8 mouse cellular contexts compared by ENCODE assay signal in the genomic region with DNA sequence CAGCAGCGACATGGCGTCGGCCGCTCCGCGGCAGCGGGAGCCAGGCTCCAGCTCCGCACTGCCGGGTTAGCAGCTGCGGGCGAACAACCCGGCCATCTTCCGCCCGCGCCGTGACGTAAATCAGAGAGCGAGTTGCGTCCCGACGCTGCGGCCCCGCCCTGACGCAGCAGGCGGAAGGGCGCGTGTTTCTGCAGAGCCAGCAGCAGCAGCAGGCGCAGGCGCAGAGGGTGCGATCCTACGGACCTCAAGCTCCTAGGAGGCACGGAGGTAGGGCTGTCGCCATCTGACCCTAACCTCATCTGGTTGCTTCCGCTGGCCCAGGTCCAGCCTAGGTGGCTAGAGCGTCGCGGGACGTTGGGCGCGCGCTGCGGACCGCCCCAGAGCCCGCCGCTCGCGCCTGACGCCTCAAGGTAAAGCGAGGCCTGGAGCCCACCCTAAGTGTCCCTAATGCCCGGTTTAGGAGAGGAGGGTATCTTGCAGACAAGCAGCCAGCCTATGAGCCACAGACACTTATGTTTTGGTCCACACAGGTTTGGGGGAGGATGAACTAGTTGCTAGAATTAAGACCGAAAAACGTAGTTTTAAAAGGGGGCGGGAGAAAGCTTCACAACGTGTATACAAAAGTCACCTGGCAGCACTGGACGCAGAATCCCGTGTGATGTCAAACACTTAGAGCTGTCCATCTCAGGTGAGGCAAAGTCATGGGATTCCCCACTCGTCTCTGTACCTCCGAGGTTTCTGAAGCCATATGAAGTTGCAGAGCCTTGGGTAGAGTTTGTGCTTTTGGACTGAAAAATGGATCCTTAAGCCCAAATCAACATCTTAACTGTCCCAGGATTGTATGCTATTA. TPM values are rescaled to one million over a fixed set of nuclear protein-coding genes. Genes with fewer than 3 reads are reported as not detected.
A peak's percentile ranks its signal among the peaks of the same experiment; 100 is the strongest.
DNase-seq lines count a peak whose midpoint lies in the region; ATAC-seq and TF ChIP-seq lines count a peak whose summit lies in the region.

A gene (minus strand): TSS at position 122 of the 850 bp plus-strand sequence.
A gene (plus strand): TSS at position 137 of the 850 bp plus-strand sequence.

- H3K4me2 ChIP-seq in kidney, embryonic 14.5 days (replicated peaks; ENCODE audit: low read depth, low read length) = peak within 1 kb of the TSS; percentile 89
- peak within 1 kb of the TSS; percentile 66 for H3K4me2 ChIP-seq in limb, embryonic 15.5 days

- peak within 1 kb of the TSS; percentile 93 for H3K9ac ChIP-seq in kidney, embryonic 14.5 days (ENCODE audit: low read depth, low read length)
- peak within 1 kb of the TSS; percentile 89 for H3K9ac ChIP-seq in limb, embryonic 15.5 days

- no peak for TF ChIP-seq CTCF in bone marrow macrophage, adult 2 months (IDR thresholded peaks at IDR 0.05; ENCODE audit: low read depth, low read length)
- TF ChIP-seq CTCF in embryonic fibroblast, embryonic 13.5 days (IDR thresholded peaks at IDR 0.05; ENCODE audit: borderline replicate concordance, insufficient read depth, low read length) = no peak

- peak within 1 kb of the TSS; percentile 89 for H3K4me3 ChIP-seq in bone marrow macrophage, adult 2 months (ENCODE audit: insufficient read depth, low read length)
- H3K4me3 ChIP-seq in embryonic fibroblast, embryonic 13.5 days (ENCODE audit: insufficient read depth, low read length) = peak within 1 kb of the TSS; percentile 76
- peak within 1 kb of the TSS; percentile 95 for H3K4me3 ChIP-seq in kidney, embryonic 14.5 days (ENCODE audit: low read length)
- H3K4me3 ChIP-seq in limb, embryonic 15.5 days = peak within 1 kb of the TSS; percentile 88

- no peaks in the 10 kb centered on the region for H3K36me3 ChIP-seq in kidney, embryonic 14.5 days (ENCODE audit: control insufficient read depth, insufficient read depth, low read length)
- H3K36me3 ChIP-seq in limb, embryonic 15.5 days = no peaks in the 10 kb centered on the region

- H3K4me1 ChIP-seq in bone marrow macrophage, adult 2 months (ENCODE audit: control insufficient read depth, insufficient read depth, low read length) = peaks cover 14% of the 10 kb centered on the region
- H3K4me1 ChIP-seq in embryonic fibroblast, embryonic 13.5 days (ENCODE audit: control insufficient read depth, insufficient read depth, low read length) = peaks cover 5% of the 10 kb centered on the region
- H3K4me1 ChIP-seq in kidney, embryonic 14.5 days (ENCODE audit: control insufficient read depth, insufficient read depth, low read length) = peaks cover 15% of the 10 kb centered on the region
- H3K4me1 ChIP-seq in limb, embryonic 15.5 days = peaks cover 22% of the 10 kb centered on the region

- H3K27ac ChIP-seq in bone marrow macrophage, adult 2 months (ENCODE audit: insufficient read depth, low read depth, low read length) = peak within 1 kb of the TSS; percentile 59
- H3K27ac ChIP-seq in embryonic fibroblast, embryonic 13.5 days (ENCODE audit: insufficient read depth, low read length) = no peak within 1 kb of the TSS; the same call in 1 of the 2 replicates
- peak within 1 kb of the TSS; percentile 83 for H3K27ac ChIP-seq in kidney, embryonic 14.5 days (ENCODE audit: low read depth, low read length)
- peak within 1 kb of the TSS; percentile 91 for H3K27ac ChIP-seq in limb, embryonic 15.5 days

- under 1% methylated on average over 58 of the region's 58 CpGs for WGBS in kidney, embryonic 14.5 days
- under 1% methylated on average over 58 of the region's 58 CpGs for WGBS in limb, embryonic 15.5 days

- DNase-seq in A20 (ENCODE audit: low read depth, low spot score) = peak; percentile 98
- peak; percentile 91 to 93 for DNase-seq in heart, adult 9 months (ENCODE audit: low spot score in 2 of 2)
- peak; percentile 65 to 90 for DNase-seq in monocyte, adult 2 months (ENCODE audit: low read depth in 1 of 2, low spot score in 2 of 2)
- peak; percentile 92 to 94 for DNase-seq in spleen, postnatal 36 days (ENCODE audit: low spot score in 2 of 2)

- no peaks in the 10 kb centered on the region for H3K27me3 ChIP-seq in kidney, embryonic 14.5 days (ENCODE audit: control insufficient read depth, insufficient read depth, low read length)
- H3K27me3 ChIP-seq in limb, embryonic 15.5 days = no peaks in the 10 kb centered on the region

- peak; percentile 98 for TF ChIP-seq POLR2A in bone marrow macrophage, adult 2 months (IDR thresholded peaks at IDR 0.05; ENCODE audit: borderline replicate concordance, low read depth, low read length)
- peak; percentile 96 for TF ChIP-seq POLR2A in embryonic fibroblast, embryonic 13.5 days (IDR thresholded peaks at IDR 0.05; ENCODE audit: low read depth, low read length)

- no peaks in the 10 kb centered on the region for H3K9me3 ChIP-seq in kidney, embryonic 14.5 days (ENCODE audit: control insufficient read depth, low read length)
- H3K9me3 ChIP-seq in limb, embryonic 15.5 days = no peaks in the 10 kb centered on the region

- peak; percentile 97 for ATAC-seq in kidney, embryonic 14.5 days (ENCODE audit: low FRiP score, low TSS enrichment)
- peak; percentile 96 for ATAC-seq in limb, embryonic 15.5 days (ENCODE audit: insufficient number of reproducible peaks, low FRiP score, low TSS enrichment, low read depth)

RNA-seq across cellular contexts. Expression of the first gene that starts in this region (rescaled TPM):
- 105 TPM in 2 replicates for polyA plus RNA-seq in bone marrow macrophage, adult 2 months (2012; ENCODE audit: insufficient read depth, insufficient read length, missing spikeins)
- polyA plus RNA-seq in embryonic fibroblast, embryonic 13.5 days (2011; ENCODE audit: insufficient read length, low read depth, missing spikeins) = 74.7 and 92.7 TPM in 2 replicates
- 30.4 and 48.8 TPM in 2 replicates for polyA plus RNA-seq in kidney, embryonic 14.5 days (2014; fragmentation: Nextera tagmentation; extraction: Ambion mirVana)
- polyA plus RNA-seq in limb, embryonic 15.5 days (2015; fragmentation: Nextera tagmentation; extraction: Ambion mirVana) = 47.9 and 48.8 TPM in 2 replicates

RNA-seq across cellular contexts. Expression of the second gene that starts in this region (rescaled TPM):
- 38.1 and 40.7 TPM in 2 replicates for polyA plus RNA-seq in bone marrow macrophage, adult 2 months (2012; ENCODE audit: insufficient read depth, insufficient read length, missing spikeins)
- polyA plus RNA-seq in embryonic fibroblast, embryonic 13.5 days (2011; ENCODE audit: insufficient read length, low read depth, missing spikeins) = 29.0 and 36.3 TPM in 2 replicates
- 23.0 and 29.0 TPM in 2 replicates for polyA plus RNA-seq in kidney, embryonic 14.5 days (2014; fragmentation: Nextera tagmentation; extraction: Ambion mirVana)
- 27.9 and 30.8 TPM in 2 replicates for polyA plus RNA-seq in limb, embryonic 15.5 days (2015; fragmentation: Nextera tagmentation; extraction: Ambion mirVana)
